Mouse (Mus musculus) colon, adult 2 months (tissue): ENCODE results near the gene Cyp4f13. TPM values are rescaled to one million over a fixed set of nuclear protein-coding genes. Genes with fewer than 3 reads are reported as not detected.

Source experiments
- polyA plus RNA-seq: library from polyadenylated mRNA; depleted of rRNA; stranded (reverse); fragments of >200 nt; gene quantifications from 2 replicates; pipeline ENCODE4 v1.2.3, GENCODE M21; 2012; rRNA removed

The Cyp4f13 gene
- 79.1 and 79.8 TPM in 2 replicates for polyA plus RNA-seq

GRCm38 (mm10) chr17:32947215-32947914 lies at the start of gene Cyp4f13:
Cyp4f13 (minus strand) TSS chr17:32947402.

DNA sequence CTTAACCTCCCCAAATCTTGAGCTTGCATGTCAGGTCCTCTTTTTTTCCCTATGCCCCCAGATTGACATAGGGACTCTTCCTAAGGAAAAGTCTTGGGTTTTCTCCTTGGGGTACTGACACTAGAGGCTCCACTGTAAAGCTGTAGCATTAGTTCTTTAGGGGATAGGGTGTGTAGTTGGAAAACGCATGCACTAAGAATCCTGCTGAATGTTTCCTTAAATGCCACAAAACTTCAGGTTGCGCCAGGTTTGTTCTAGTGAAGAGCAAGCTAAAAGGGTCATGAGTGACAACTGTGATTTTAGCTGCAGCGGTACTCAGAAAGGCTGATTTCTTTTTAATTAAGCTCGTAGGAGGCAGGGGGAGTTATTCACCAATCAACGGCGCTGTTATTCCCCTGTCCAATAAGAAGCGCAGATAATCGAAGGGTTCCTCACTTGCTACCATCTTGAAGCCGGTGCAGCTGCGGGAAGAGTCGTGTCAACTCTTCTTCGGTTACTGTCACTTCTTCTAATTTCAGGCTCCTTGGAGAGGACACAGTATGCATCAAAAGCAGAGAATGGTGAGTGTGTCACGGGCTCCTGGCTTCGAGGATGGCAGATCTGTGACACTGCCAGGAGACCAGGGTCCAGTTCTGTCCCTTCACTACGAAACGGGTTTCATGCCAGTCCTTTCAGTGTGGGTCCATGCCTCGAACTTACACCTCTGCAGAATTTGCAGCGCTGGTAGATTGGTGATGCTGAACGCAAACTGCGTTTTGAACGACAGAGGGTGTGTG lies 45.7 kb upstream of the Cyp4f13 start, which contains the start of gene Zfp952:
Gene Zfp952 (plus strand): TSS at position 431 of the 776 bp plus-strand sequence.

DNA sequence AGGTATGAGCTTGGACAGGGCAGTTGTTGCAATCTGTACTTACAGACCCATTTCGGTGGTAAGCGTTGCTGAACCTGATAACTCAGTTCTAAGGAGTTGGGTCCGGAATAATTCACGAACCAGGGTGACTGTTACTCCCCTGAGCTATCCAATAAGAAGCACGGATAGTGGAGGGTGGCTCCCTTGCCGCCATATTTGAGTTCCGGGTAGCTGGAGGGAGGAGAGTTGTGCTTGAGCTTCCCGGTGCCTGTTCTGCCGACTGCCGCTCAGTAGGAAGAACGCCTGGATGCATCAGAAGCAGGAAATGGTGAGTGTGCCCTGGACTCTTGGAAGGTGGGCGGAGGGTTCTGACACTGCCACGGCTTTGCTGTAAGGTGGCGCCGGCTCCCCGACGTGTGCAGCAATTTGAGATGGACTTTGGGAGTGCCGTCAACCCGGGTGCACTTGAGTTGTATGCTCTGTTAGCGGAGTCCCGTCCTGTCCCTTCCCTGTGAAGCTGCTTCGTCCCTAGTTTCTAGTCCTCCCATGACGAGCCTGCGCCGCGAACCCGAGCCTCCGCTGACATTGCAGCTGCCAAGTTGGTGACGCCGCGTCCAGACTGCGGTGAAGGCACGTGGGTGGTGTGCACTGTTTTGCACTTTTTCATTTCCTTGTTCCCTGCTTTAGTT lies 18.6 kb upstream of the Cyp4f13 start, which contains the start of gene Zfp472:
Gene Zfp472 (plus strand): TSS at position 192 of the 668 bp plus-strand sequence.

GRCm38 (mm10) chr17:32917131-32917530 lies 30.1 kb downstream of the Cyp4f13 start, which contains the start of gene Cyp4f14:
Cyp4f14 (minus strand) TSS chr17:32917342.

GRCm38 (mm10) chr17:32891239-32892180 lies 55.7 kb downstream of the Cyp4f13 start, which contains the start of gene Zfp870:
Zfp870 (minus strand) TSS chr17:32891642.

Other genes starting within 250 kb of the Cyp4f13 start
- gene Zfp871, start 159.1 kb downstream of the Cyp4f13 start, polyA plus RNA-seq = 3.9 and 4.9 TPM in 2 replicates
- 0.15 TPM in 2 replicates for gene Zfp811, start 137.5 kb downstream of the Cyp4f13 start, polyA plus RNA-seq
- gene Zfp799, start 117.1 kb downstream of the Cyp4f13 start, polyA plus RNA-seq = 4.8 and 5.1 TPM in 2 replicates
- gene Zfp870, start 55.8 kb downstream of the Cyp4f13 start, polyA plus RNA-seq = 0.59 and 0.64 TPM in 2 replicates
- gene Cyp4f14, start 30.1 kb downstream of the Cyp4f13 start, polyA plus RNA-seq = 85.3 and 120 TPM in 2 replicates
- 0.22 and 0.41 TPM in 2 replicates for gene Zfp472, start 18.4 kb upstream of the Cyp4f13 start, polyA plus RNA-seq
- gene Zfp952, start 45.7 kb upstream of the Cyp4f13 start, polyA plus RNA-seq = 1.2 and 1.3 TPM in 2 replicates
- gene Zfp763, start 86.0 kb upstream of the Cyp4f13 start, polyA plus RNA-seq = 0.13 and 0.16 TPM in 2 replicates
- not detected in 2 replicates for gene 4921501E09Rik, start 120.7 kb upstream of the Cyp4f13 start, polyA plus RNA-seq
- gene Zfp563, start 141.9 kb upstream of the Cyp4f13 start, polyA plus RNA-seq = 0.87 and 1.1 TPM in 2 replicates
- gene Morc2b, start 192.3 kb upstream of the Cyp4f13 start, polyA plus RNA-seq = not detected in 2 replicates
- not detected in 2 replicates for gene Olfr55, start 221.0 kb upstream of the Cyp4f13 start, polyA plus RNA-seq
- not detected in 2 replicates for gene Olfr239, start 243.9 kb upstream of the Cyp4f13 start, polyA plus RNA-seq